Mouse (Mus musculus) liver, embryonic 14.5 days (tissue): ENCODE measurements around the gene Pcdh9.

Experiments used
- CTCF ChIP-seq: IDR thresholded peaks from 2 replicates; pipeline ENCODE4 v1.5.1; 2016; ENCODE audit warnings: antibody characterized with exemption, low read depth, control low read depth
- EP300 ChIP-seq: IDR thresholded peaks from 2 replicates; pipeline ENCODE4 v1.6.1; 2016; ENCODE audit warnings: antibody characterized with exemption, low read depth

DNA sequence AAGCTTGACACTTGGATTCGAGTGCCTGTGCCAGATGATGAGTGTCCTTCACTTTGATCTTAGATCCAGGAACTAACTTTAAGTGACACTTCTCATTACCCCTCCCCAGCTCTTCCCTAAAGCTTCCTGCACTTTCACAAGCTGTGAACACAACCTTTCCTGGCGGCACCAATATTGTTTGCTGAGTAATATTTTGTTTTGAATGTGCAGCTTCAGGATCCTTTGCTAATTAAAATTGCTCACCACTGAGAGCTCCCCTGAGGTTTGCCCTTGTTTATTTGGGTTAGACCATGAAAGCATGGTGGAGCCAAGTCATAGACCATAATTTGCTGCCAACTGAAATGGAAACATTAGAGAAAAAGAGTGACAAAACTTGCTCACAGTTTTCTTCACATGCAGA, 543.4 kb downstream of the Pcdh9 start:
- TF ChIP-seq CTCF (no peak), EP300 (no peak)
